Mouse (Mus musculus) cortical plate, adult 2 months (tissue): ENCODE measurements around the gene Ahdc1.

ENCODE experiments used
- CTCF ChIP-seq: fragments of 200-500 bp; IDR thresholded peaks from 2 replicates; pipeline ENCODE4 v1.5.1; 2011; ENCODE audit warnings: mild to moderate bottlenecking, control low read depth, low read length; ENCODE audit not compliant: insufficient read depth; ENCODE audit errors: extremely low read depth
- POLR2A ChIP-seq: fragments of 200-500 bp; IDR thresholded peaks from 2 replicates; pipeline ENCODE4 v1.6.1; 2011; ENCODE audit warnings: mild to moderate bottlenecking, low read length, control low read depth; ENCODE audit not compliant: insufficient read depth; ENCODE audit errors: extremely low read depth

DNA sequence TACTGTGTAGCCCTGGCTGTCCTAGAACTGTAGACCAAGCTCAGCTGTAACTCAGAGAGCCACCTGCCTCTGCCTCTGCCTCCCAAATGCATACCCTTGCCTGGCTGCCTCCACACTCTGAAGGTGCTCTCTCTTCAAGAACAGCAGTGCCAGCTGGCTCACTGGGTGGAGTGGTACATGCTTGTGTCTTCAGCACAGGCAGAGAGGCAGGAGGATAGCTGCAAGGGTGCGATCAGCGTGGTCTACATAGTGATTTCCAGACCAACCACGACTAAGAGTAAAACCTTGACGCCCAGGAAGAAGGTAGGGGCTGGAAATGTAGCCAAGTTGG, 47.0 kb downstream of the Ahdc1 start:
- TF ChIP-seq POLR2A (no peak), CTCF (no peak)
